ENCODE assay signal across 13 mouse cellular contexts in the genomic region with DNA sequence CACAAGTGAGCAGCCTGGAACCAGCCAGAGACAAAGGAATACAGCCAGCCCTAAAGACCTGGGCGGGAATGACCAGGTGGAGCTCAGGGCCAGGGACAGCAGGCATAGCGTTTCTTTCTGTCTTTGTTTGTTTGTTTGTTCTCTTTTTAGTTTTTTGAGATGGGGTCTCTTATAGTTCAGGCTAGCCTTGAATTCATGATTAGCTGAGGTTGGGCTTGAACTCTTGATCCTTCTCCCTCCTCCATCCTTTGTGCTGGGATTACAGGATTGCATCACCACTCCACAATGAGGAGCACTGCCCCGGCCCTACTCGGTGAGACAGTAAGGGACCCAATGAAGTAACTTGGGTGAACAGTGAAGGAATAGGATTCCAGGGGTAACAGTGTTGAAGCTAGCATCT. TPM values are rescaled to one million over a fixed set of nuclear protein-coding genes. Genes with fewer than 3 reads are reported as not detected.
DNase-seq lines count a peak whose midpoint lies in the region; ATAC-seq and TF ChIP-seq lines count a peak whose summit lies in the region.
"Had no signal": no experiment of that assay in that cellular context is flagged by ENCODE, and none has a peak within 500 bp of the region (broad histone marks: within the 10 kb centered on the region; RNA-seq: fewer than 3 reads in every experiment).

No protein-coding gene starts in this region.

- no peak for DNase-seq in embryonic facial prominence, embryonic 10.5 days (ENCODE audit: low spot score)
- no peak for DNase-seq in midbrain, postnatal 0 days (ENCODE audit: low spot score)
- no peak for DNase-seq in thymus, adult 18-20 months
- DNase-seq in spleen, postnatal 14 days (ENCODE audit: low spot score in 2 of 2), result no peak
- no peak for DNase-seq in heart, postnatal 10 days

- H3K4me2 ChIP-seq in intestine, embryonic 16.5 days (ENCODE audit: low read depth, low read length), result no peak overlapping the region
- H3K4me2 ChIP-seq in intestine, postnatal 0 days (replicated peaks; ENCODE audit: low read depth), result no peak overlapping the region
- H3K4me2 ChIP-seq in hindbrain, embryonic 12.5 days (replicated peaks), result peak overlapping the region; percentile 92
- peak overlapping the region; percentile 48 for H3K4me2 ChIP-seq in midbrain, postnatal 0 days (ENCODE audit: low read depth, low read length, poor library complexity, severe bottlenecking)

- no peak overlapping the region for H3K4me3 ChIP-seq in intestine, embryonic 16.5 days (ENCODE audit: low read length)
- H3K4me3 ChIP-seq in intestine, postnatal 0 days (ENCODE audit: low read depth, low read length), result no peak overlapping the region
- H3K4me3 ChIP-seq in embryonic facial prominence, embryonic 10.5 days, result peak overlapping the region; percentile 63
- H3K4me3 ChIP-seq in hindbrain, embryonic 12.5 days, result peak overlapping the region; percentile 31
- H3K4me3 ChIP-seq in midbrain, postnatal 0 days (ENCODE audit: low read depth, low read length), result peak overlapping the region; percentile 29; the same call in 1 of the 2 replicates

- H3K4me1 ChIP-seq in intestine, embryonic 16.5 days (ENCODE audit: control insufficient read depth, insufficient read depth, low read length), result peaks cover 16% of the 10 kb centered on the region
- no peaks in the 10 kb centered on the region for H3K4me1 ChIP-seq in intestine, postnatal 0 days (replicated peaks; ENCODE audit: control insufficient read depth, insufficient read depth, low read length)
- H3K4me1 ChIP-seq in embryonic facial prominence, embryonic 10.5 days, result peaks cover 68% of the 10 kb centered on the region
- peaks cover 68% of the 10 kb centered on the region for H3K4me1 ChIP-seq in hindbrain, embryonic 12.5 days
- H3K4me1 ChIP-seq in midbrain, postnatal 0 days (ENCODE audit: insufficient read depth, low read length), result peaks cover 30% of the 10 kb centered on the region

- intact Hi-C loops in heart, postnatal 10 days (cut with DNase I), result no loop called here

- no peak for TF ChIP-seq CTCF in intestine, postnatal 0 days (IDR thresholded peaks at IDR 0.05; ENCODE audit: low read depth)
- TF ChIP-seq CTCF in midbrain, postnatal 0 days (IDR thresholded peaks at IDR 0.05), result no peak

- H3K36me3 ChIP-seq in intestine, embryonic 16.5 days (ENCODE audit: control insufficient read depth, insufficient read depth, low read length), result no peaks in the 10 kb centered on the region
- H3K36me3 ChIP-seq in intestine, postnatal 0 days (ENCODE audit: control insufficient read depth, insufficient read depth), result no peaks in the 10 kb centered on the region
- H3K36me3 ChIP-seq in embryonic facial prominence, embryonic 10.5 days (replicated peaks), result no peaks in the 10 kb centered on the region
- no peaks in the 10 kb centered on the region for H3K36me3 ChIP-seq in hindbrain, embryonic 12.5 days
- no peaks in the 10 kb centered on the region for H3K36me3 ChIP-seq in midbrain, postnatal 0 days (ENCODE audit: insufficient read depth, low read length)

- no peak for ATAC-seq in intestine, embryonic 16.5 days
- ATAC-seq in intestine, postnatal 0 days, result no peak
- peak; percentile 8; the same call in 1 of the 2 replicates for ATAC-seq in hindbrain, embryonic 12.5 days (ENCODE audit: low FRiP score)
- no peak for ATAC-seq in midbrain, postnatal 0 days (ENCODE audit: low FRiP score)

- peaks cover 42% of the 10 kb centered on the region for H3K27me3 ChIP-seq in intestine, embryonic 16.5 days (replicated peaks; ENCODE audit: control insufficient read depth, insufficient read depth, low read length)
- peaks cover 49% of the 10 kb centered on the region for H3K27me3 ChIP-seq in intestine, postnatal 0 days (replicated peaks; ENCODE audit: control insufficient read depth, insufficient read depth, low read length)
- peaks cover 55% of the 10 kb centered on the region for H3K27me3 ChIP-seq in embryonic facial prominence, embryonic 10.5 days (replicated peaks; ENCODE audit: low read depth, poor library complexity, severe bottlenecking)
- peaks cover 28% of the 10 kb centered on the region for H3K27me3 ChIP-seq in hindbrain, embryonic 12.5 days
- no peaks in the 10 kb centered on the region for H3K27me3 ChIP-seq in midbrain, postnatal 0 days (ENCODE audit: insufficient read depth, low read length)

- H3K9me3 ChIP-seq in intestine, embryonic 16.5 days (ENCODE audit: control insufficient read depth, low read length), result no peaks in the 10 kb centered on the region
- H3K9me3 ChIP-seq in intestine, postnatal 0 days (ENCODE audit: control insufficient read depth), result no peaks in the 10 kb centered on the region
- H3K9me3 ChIP-seq in embryonic facial prominence, embryonic 10.5 days, result no peaks in the 10 kb centered on the region
- H3K9me3 ChIP-seq in hindbrain, embryonic 12.5 days (replicated peaks), result no peaks in the 10 kb centered on the region
- H3K9me3 ChIP-seq in midbrain, postnatal 0 days (ENCODE audit: low read length), result no peaks in the 10 kb centered on the region
- H3K9me3 ChIP-seq: megakaryocyte, embryonic 14.5 days had no signal

- H3K27ac ChIP-seq in intestine, embryonic 16.5 days (ENCODE audit: low read length), result peak overlapping the region; percentile 28; the same call in 1 of the 2 replicates
- H3K27ac ChIP-seq in intestine, postnatal 0 days (ENCODE audit: low read depth, low read length), result no peak overlapping the region
- peak overlapping the region; percentile 80 for H3K27ac ChIP-seq in embryonic facial prominence, embryonic 10.5 days (replicated peaks)
- peak overlapping the region; percentile 99 for H3K27ac ChIP-seq in hindbrain, embryonic 12.5 days
- peak overlapping the region; percentile 73 for H3K27ac ChIP-seq in midbrain, postnatal 0 days (ENCODE audit: low read depth, low read length)

- 53% methylated on average over 4 of the region's 4 CpGs for WGBS in intestine, embryonic 16.5 days
- 59% methylated on average over 4 of the region's 4 CpGs for WGBS in intestine, postnatal 0 days
- 38% methylated on average over 4 of the region's 4 CpGs for WGBS in embryonic facial prominence, embryonic 10.5 days
- 24% methylated on average over 4 of the region's 4 CpGs for WGBS in hindbrain, embryonic 12.5 days
- 16% methylated on average over 4 of the region's 4 CpGs for WGBS in midbrain, postnatal 0 days

- H3K9ac ChIP-seq in intestine, embryonic 16.5 days (ENCODE audit: low read depth, low read length), result no peak overlapping the region
- no peak overlapping the region for H3K9ac ChIP-seq in intestine, postnatal 0 days (ENCODE audit: low read depth, low read length)
- H3K9ac ChIP-seq in hindbrain, embryonic 12.5 days, result peak overlapping the region; percentile 23
- H3K9ac ChIP-seq in midbrain, postnatal 0 days (replicated peaks; ENCODE audit: low read length, poor library complexity, severe bottlenecking), result peak overlapping the region; percentile 63

RNA-seq across cellular contexts. Expression of a gene that starts 1.1 kb away (rescaled TPM):
- polyA plus RNA-seq in intestine, embryonic 16.5 days (2015; fragmentation: Nextera tagmentation; extraction: Ambion mirVana), result 0.71 and 0.87 TPM in 2 replicates
- 0.14 and 0.20 TPM in 2 replicates for polyA plus RNA-seq in intestine, postnatal 0 days (2015; fragmentation: Nextera tagmentation; extraction: Ambion mirVana)
- 10.0 and 17.0 TPM in 2 replicates for polyA plus RNA-seq in embryonic facial prominence, embryonic 10.5 days (2016; fragmentation: Nextera tagmentation; extraction: Ambion mirVana)
- 32.2 and 37.3 TPM in 2 replicates for polyA plus RNA-seq in hindbrain, embryonic 12.5 days (2016; fragmentation: Nextera tagmentation; extraction: Ambion mirVana)
- 46.9 and 68.2 TPM in 2 replicates for total RNA-seq in midbrain, postnatal 0 days (2014; rRNA removed)
- 27.1 and 28.0 TPM in 2 replicates for polyA plus RNA-seq in midbrain, postnatal 0 days (2015; fragmentation: Nextera tagmentation; extraction: Ambion mirVana)
- under 1 TPM in 1 of 2 experiments, not detected in 1; 0.32 TPM for total RNA-seq in heart, postnatal 10 days (2021)
- polyA plus RNA-seq: liver, embryonic 16.5 days had no signal

RNA-seq across cellular contexts. Expression of a gene that starts 4.0 kb away (rescaled TPM):
- 0.20 and 0.43 TPM in 2 replicates for polyA plus RNA-seq in intestine, embryonic 16.5 days (2015; fragmentation: Nextera tagmentation; extraction: Ambion mirVana)
- polyA plus RNA-seq in intestine, postnatal 0 days (2015; fragmentation: Nextera tagmentation; extraction: Ambion mirVana), result not detected in 2 replicates
- polyA plus RNA-seq in embryonic facial prominence, embryonic 10.5 days (2016; fragmentation: Nextera tagmentation; extraction: Ambion mirVana), result 0.18 TPM in 1 of 2 replicates, not detected in the other
- not detected in 2 replicates for polyA plus RNA-seq in hindbrain, embryonic 12.5 days (2016; fragmentation: Nextera tagmentation; extraction: Ambion mirVana)
- total RNA-seq in midbrain, postnatal 0 days (2014; rRNA removed), result not detected in 2 replicates
- polyA plus RNA-seq in midbrain, postnatal 0 days (2015; fragmentation: Nextera tagmentation; extraction: Ambion mirVana), result not detected in 2 replicates
- not detected for total RNA-seq in heart, postnatal 10 days (2021)
- total RNA-seq: gastrocnemius, postnatal 4 days; heart, postnatal 4 days; layer of hippocampus, postnatal 25 days had no signal
- polyA plus RNA-seq: liver, embryonic 16.5 days had no signal

RNA-seq across cellular contexts. Expression of a gene that starts 29.5 kb away (rescaled TPM):
- 0.15 and 0.51 TPM in 2 replicates for polyA plus RNA-seq in intestine, embryonic 16.5 days (2015; fragmentation: Nextera tagmentation; extraction: Ambion mirVana)
- polyA plus RNA-seq in intestine, postnatal 0 days (2015; fragmentation: Nextera tagmentation; extraction: Ambion mirVana), result 0.21 and 0.67 TPM in 2 replicates
- polyA plus RNA-seq in embryonic facial prominence, embryonic 10.5 days (2016; fragmentation: Nextera tagmentation; extraction: Ambion mirVana), result 1.3 and 2.0 TPM in 2 replicates
- polyA plus RNA-seq in hindbrain, embryonic 12.5 days (2016; fragmentation: Nextera tagmentation; extraction: Ambion mirVana), result 2.2 and 3.0 TPM in 2 replicates
- 5.3 and 7.2 TPM in 2 replicates for total RNA-seq in midbrain, postnatal 0 days (2014; rRNA removed)
- polyA plus RNA-seq in midbrain, postnatal 0 days (2015; fragmentation: Nextera tagmentation; extraction: Ambion mirVana), result 0.85 and 1.3 TPM in 2 replicates
- under 1 TPM; 0.24 to 0.47 TPM for total RNA-seq in heart, postnatal 10 days (2021)

RNA-seq across cellular contexts. Expression of a gene that starts 56.3 kb away (rescaled TPM):
- 10.5 and 10.9 TPM in 2 replicates for polyA plus RNA-seq in intestine, embryonic 16.5 days (2015; fragmentation: Nextera tagmentation; extraction: Ambion mirVana)
- polyA plus RNA-seq in intestine, postnatal 0 days (2015; fragmentation: Nextera tagmentation; extraction: Ambion mirVana), result 2.3 and 2.8 TPM in 2 replicates
- polyA plus RNA-seq in embryonic facial prominence, embryonic 10.5 days (2016; fragmentation: Nextera tagmentation; extraction: Ambion mirVana), result 62.2 and 62.5 TPM in 2 replicates
- 29.7 and 30.0 TPM in 2 replicates for polyA plus RNA-seq in hindbrain, embryonic 12.5 days (2016; fragmentation: Nextera tagmentation; extraction: Ambion mirVana)
- total RNA-seq in midbrain, postnatal 0 days (2014; rRNA removed), result 7.5 and 12.8 TPM in 2 replicates
- 5.7 and 5.8 TPM in 2 replicates for polyA plus RNA-seq in midbrain, postnatal 0 days (2015; fragmentation: Nextera tagmentation; extraction: Ambion mirVana)
- 10 to 100 TPM; 12.9 to 18.1 TPM for total RNA-seq in heart, postnatal 10 days (2021)

Comparison
In these comparisons a context has a peak if more than half of its experiments do, and no peak if none do; other contexts are left out.
1. H3K4me2 ChIP-seq: peak in hindbrain, embryonic 12.5 days (single experiment) and midbrain, postnatal 0 days (single experiment); none in intestine, embryonic 16.5 days (single experiment) and intestine, postnatal 0 days (single experiment).
2. H3K4me3 ChIP-seq: peak in embryonic facial prominence, embryonic 10.5 days (single experiment), hindbrain, embryonic 12.5 days (single experiment) and midbrain, postnatal 0 days (single experiment); none in intestine, embryonic 16.5 days (single experiment) and intestine, postnatal 0 days (single experiment).
3. H3K9ac ChIP-seq: peak in hindbrain, embryonic 12.5 days (single experiment) and midbrain, postnatal 0 days (single experiment); none in intestine, embryonic 16.5 days (single experiment) and intestine, postnatal 0 days (single experiment).